Mouse (Mus musculus) liver, postnatal 0 days (tissue): ENCODE data around the gene Sf1. TPM values are rescaled to one million over a fixed set of nuclear protein-coding genes. Genes with fewer than 3 reads are reported as not detected.

ENCODE experiments used
- ATAC-seq: fragments of 200-750 bp; cut with Nextera tagmentation; 2 replicates; pipeline ENCODE4 v1.8.0; 2017; ENCODE audit warnings: mild to moderate bottlenecking, moderate library complexity
- DNase-seq: peaks from one replicate; pipeline ENCODE4 v3.0.0-alpha.2; 2016
- H3K27ac ChIP-seq: fragments of 300-500 bp; sonication (generic); 2 replicates; pipeline ENCODE4 v1.5.1; 2014; ENCODE audit warnings: antibody characterized with exemption, moderate library complexity, mild to moderate bottlenecking, low read depth
- H3K27me3 ChIP-seq: fragments of 300-500 bp; sonication (generic); 2 replicates; pipeline ENCODE4 v1.6.1; 2014; ENCODE audit warnings: low read length, control low read depth, mixed read lengths; ENCODE audit not compliant: insufficient read depth
- H3K36me3 ChIP-seq: fragments of 300-500 bp; sonication (generic); replicated peaks from 2 replicates; pipeline ENCODE4 v1.6.1; 2014; ENCODE audit warnings: mild to moderate bottlenecking, control low read depth, low read length, moderate library complexity, mixed read lengths; ENCODE audit not compliant: insufficient read depth
- H3K4me1 ChIP-seq: fragments of 300-500 bp; sonication (generic); 2 replicates; pipeline ENCODE4 v1.6.1; 2014; ENCODE audit warnings: antibody characterized with exemption, mild to moderate bottlenecking, control low read depth; ENCODE audit not compliant: insufficient read depth
- H3K4me2 ChIP-seq: fragments of 300-500 bp; sonication (generic); 2 replicates; pipeline ENCODE4 v1.6.1; 2014; ENCODE audit warnings: low read depth, mild to moderate bottlenecking, low read length, moderate library complexity, mixed read lengths
- H3K4me3 ChIP-seq: fragments of 300-500 bp; sonication (generic); 2 replicates; pipeline ENCODE4 v1.5.1; 2014; ENCODE audit warnings: low read depth, low read length
- H3K9ac ChIP-seq: fragments of 300-500 bp; sonication (generic); replicated peaks from 2 replicates; pipeline ENCODE4 v1.6.1; 2014; ENCODE audit warnings: mild to moderate bottlenecking, moderate library complexity
- H3K9me3 ChIP-seq: fragments of 300-500 bp; sonication (generic); 2 replicates; pipeline ENCODE4 v1.6.1; 2016; ENCODE audit warnings: mild to moderate bottlenecking, control low read depth, low read length, mixed read lengths
- CTCF ChIP-seq: sonication (generic); IDR thresholded peaks from 2 replicates; pipeline ENCODE4 v1.5.1; 2016; ENCODE audit warnings: antibody characterized with exemption, low read depth
- EP300 ChIP-seq: IDR thresholded peaks from 2 replicates; pipeline ENCODE4 v1.6.1; 2016; ENCODE audit warnings: antibody characterized with exemption, low read depth, mild to moderate bottlenecking
- WGBS: fragments of 180-500 bp; shearing (Covaris S2); extraction: QIAGEN DNeasy Blood & Tissue Kit; methylation state at CpG from one replicate; pipeline ENCODE4 v1.1.7; 2014; ENCODE audit not compliant: insufficient replicate concordance; 5-methylcytosine and 5-hydroxymethylcytosine counted together
- polyA plus RNA-seq: library from polyadenylated mRNA; unstranded; fragments of >200 nt; fragmentation: Nextera tagmentation; extraction: Ambion mirVana; gene quantifications from 2 replicates; pipeline ENCODE4 v1.2.1, GENCODE M21; 2015

The Sf1 gene
- polyA plus RNA-seq, 1 experiment from 2014 or later: 35.7 TPM

DNA sequence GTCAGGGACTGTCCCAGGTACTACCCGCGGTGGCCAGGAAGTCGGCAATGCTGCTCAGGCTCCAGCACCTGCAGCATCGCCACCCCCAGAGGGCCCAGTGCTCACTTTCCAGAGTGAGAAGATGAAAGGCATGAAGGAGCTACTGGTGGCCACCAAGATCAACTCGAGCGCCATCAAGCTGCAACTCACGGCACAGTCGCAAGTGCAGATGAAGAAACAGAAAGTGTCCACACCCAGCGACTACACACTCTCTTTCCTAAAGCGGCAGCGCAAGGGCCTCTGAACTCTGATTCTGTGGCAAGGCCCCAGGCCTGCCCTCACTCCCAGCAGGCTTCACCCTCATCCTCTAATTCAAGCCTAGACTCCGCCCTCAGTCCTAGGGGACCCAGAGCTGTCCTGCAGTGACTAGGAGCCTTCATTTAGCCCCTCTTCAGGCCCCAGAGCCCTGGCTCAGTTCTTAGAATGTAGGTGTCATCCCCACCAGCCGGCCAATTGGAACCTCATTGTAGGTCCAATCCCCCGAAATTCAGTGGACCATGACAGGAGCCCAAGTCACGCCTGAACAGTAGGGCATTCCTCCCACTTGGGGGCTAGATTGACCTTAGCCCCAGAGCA is 23.5 kb upstream of the Sf1 start:
- peak; percentile 68 for TF ChIP-seq CTCF
- TF ChIP-seq EP300: no peak
- H3K27ac ChIP-seq: peak overlapping the region; percentile 94
- 38% methylated on average over 15 of the region's 15 CpGs for WGBS
- H3K4me1 ChIP-seq: peaks cover 47% of the 10 kb centered on the region
- H3K4me3 ChIP-seq: peak overlapping the region; percentile 76
- H3K9me3 ChIP-seq: no peaks in the 10 kb centered on the region
- H3K9ac ChIP-seq: peak overlapping the region; percentile 56
- peak; percentile 75 for DNase-seq
- peaks cover 37% of the 10 kb centered on the region for H3K36me3 ChIP-seq
- no peaks in the 10 kb centered on the region for H3K27me3 ChIP-seq
- peak; percentile 7; the same call in 1 of the 2 replicates for ATAC-seq
- peak overlapping the region; percentile 94 for H3K4me2 ChIP-seq

DNA sequence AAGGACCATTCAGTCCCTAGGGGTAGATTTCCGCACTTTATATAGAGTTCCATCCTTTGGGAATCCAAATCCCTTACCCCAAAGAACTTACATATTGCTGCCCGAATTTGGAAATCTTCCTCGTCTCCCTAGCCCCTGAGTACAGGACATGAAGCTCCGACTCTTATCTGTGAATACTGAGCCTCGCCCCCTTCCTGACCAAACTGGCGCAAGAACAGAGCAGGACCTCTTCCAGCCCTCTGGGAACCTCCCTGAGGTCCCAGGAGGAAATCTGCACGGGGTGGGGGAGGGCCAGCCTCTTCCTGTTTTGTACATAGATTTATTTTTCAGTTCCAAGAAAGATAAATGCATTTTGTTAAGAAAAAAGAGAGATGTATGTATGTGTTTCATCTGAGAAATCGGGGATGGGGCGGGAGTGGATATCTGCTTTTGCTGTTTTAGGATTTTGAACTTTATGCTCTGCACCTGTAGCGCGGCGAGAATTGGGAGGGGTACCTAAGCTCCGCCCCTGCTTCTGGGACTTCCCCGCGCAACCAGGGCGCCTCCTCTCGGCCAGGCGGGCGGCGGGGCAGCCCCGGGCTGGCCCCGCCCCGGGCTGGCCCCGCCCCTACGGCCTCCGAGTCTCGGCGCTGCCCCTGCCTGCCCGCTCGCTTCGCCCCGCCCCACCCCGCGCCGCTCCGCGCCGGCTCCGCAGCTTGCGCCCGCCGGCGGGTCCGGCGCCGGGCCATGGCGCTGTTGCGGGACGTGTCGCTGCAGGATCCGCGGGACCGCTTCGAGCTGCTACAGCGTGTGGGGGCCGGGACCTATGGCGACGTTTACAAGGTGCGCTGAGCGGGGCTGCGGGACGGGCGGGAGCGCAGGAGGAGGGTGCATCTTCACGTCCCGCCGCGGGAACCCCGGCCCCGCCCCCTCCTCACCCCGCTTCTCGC is 22.7 kb upstream of the Sf1 start, which contains the start of gene Map4k2:
Gene Map4k2 (plus strand): TSS at position 612 of the 929 bp plus-strand sequence.
- H3K9me3 ChIP-seq: no peaks in the 10 kb centered on the region
- DNase-seq (peak; percentile 94), ATAC-seq (peak; percentile 92)
- peak within 1 kb of the TSS; percentile 94 for H3K27ac ChIP-seq
- H3K9ac ChIP-seq: peak within 1 kb of the TSS; percentile 75
- H3K4me3 ChIP-seq: peak within 1 kb of the TSS; percentile 76
- peak within 1 kb of the TSS; percentile 94 for H3K4me2 ChIP-seq
- WGBS: 2% methylated on average over 50 of the region's 72 CpGs
- H3K36me3 ChIP-seq: peaks cover 43% of the 10 kb centered on the region
- H3K27me3 ChIP-seq: no peaks in the 10 kb centered on the region
- peak; percentile 50; the same call in 1 of the 2 replicates for TF ChIP-seq CTCF
- TF ChIP-seq EP300: peak; percentile 38; the same call in 1 of the 2 replicates
- H3K4me1 ChIP-seq: peaks cover 42% of the 10 kb centered on the region

DNA sequence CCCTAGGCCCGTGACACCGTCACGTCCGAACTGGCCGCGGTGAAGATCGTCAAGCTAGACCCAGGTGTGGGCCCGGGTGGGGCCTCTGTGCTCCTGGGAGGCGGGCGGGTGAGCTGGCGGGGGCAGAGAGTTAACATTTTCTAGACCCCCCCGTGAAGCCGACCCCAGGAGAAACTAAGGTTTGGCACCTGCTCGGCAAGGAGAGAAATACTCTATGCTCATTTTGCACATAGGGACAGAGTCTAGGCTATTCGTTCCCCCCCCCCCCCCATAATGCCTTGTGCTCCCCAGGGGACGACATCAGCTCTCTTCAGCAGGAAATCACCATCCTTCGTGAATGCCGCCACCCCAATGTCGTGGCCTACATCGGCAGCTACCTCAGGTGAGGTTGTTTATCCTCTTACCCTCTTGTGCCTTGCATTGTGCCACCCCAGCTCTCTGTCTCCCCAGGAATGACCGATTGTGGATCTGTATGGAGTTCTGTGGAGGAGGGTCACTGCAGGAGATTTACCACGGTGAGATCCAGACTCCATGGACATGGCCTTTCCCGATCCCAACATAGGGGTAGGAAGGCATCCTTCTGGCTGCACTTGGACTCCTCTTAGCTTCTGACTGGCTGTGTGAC is 21.9 kb upstream of the Sf1 start:
- WGBS: 5% methylated on average over 22 of the region's 23 CpGs
- peak overlapping the region; percentile 76 for H3K4me3 ChIP-seq
- H3K4me1 ChIP-seq: peaks cover 37% of the 10 kb centered on the region
- peak overlapping the region; percentile 75 for H3K9ac ChIP-seq
- peaks cover 49% of the 10 kb centered on the region for H3K36me3 ChIP-seq
- peak overlapping the region; percentile 94 for H3K27ac ChIP-seq
- H3K27me3 ChIP-seq: no peaks in the 10 kb centered on the region
- no peaks in the 10 kb centered on the region for H3K9me3 ChIP-seq
- H3K4me2 ChIP-seq: peak overlapping the region; percentile 94
- DNase-seq (no peak), ATAC-seq (peak; percentile 1; the same call in 1 of the 2 replicates)
- TF ChIP-seq EP300: no peak
- no peak for TF ChIP-seq CTCF

DNA sequence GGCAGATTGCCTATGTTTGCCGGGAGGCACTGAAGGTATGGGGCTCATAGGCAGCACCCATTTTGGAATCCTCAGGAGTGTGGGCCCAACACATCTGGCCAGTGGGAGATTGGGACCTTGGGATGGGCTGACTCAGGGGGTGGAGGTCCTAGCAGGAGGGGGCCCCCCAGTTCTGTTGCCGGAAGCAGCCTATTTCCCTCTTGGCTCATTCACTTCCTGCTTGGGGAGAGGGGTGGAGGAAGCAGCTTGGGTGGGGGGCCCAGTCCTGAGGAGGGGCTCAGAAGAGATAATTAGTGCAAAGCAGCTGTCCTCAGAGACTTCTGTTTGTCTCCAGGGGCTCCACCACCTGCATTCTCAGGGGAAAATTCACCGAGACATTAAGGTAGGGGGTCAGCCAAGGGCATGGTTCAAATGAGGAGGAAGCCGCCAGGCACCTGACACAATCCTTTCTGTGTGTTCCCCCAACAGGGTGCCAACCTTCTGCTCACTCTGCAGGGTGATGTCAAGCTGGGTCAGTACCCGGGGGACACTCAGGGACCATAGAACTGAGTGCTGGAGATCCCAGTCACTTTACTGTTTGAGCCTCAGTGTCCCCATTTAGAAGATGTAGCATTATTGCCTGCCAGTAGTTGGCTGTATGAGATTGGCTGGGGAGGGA is 21.1 kb upstream of the Sf1 start:
- Histone ChIP-seq H3K27ac (no peak overlapping the region), H3K4me2 (peak overlapping the region; percentile 94), H3K4me1 (peaks cover 33% of the 10 kb centered on the region), H3K9me3 (no peaks in the 10 kb centered on the region), H3K4me3 (peak overlapping the region; percentile 76), H3K27me3 (no peaks in the 10 kb centered on the region), H3K9ac (0 out of 2 replicates have a peak overlapping the region, but pooled peaks have one; percentile 11), H3K36me3 (peaks cover 46% of the 10 kb centered on the region)
- DNase-seq (no peak), ATAC-seq (no peak)
- 37% methylated on average over 5 of the region's 5 CpGs for WGBS
- TF ChIP-seq EP300: no peak
- TF ChIP-seq CTCF: no peak

DNA sequence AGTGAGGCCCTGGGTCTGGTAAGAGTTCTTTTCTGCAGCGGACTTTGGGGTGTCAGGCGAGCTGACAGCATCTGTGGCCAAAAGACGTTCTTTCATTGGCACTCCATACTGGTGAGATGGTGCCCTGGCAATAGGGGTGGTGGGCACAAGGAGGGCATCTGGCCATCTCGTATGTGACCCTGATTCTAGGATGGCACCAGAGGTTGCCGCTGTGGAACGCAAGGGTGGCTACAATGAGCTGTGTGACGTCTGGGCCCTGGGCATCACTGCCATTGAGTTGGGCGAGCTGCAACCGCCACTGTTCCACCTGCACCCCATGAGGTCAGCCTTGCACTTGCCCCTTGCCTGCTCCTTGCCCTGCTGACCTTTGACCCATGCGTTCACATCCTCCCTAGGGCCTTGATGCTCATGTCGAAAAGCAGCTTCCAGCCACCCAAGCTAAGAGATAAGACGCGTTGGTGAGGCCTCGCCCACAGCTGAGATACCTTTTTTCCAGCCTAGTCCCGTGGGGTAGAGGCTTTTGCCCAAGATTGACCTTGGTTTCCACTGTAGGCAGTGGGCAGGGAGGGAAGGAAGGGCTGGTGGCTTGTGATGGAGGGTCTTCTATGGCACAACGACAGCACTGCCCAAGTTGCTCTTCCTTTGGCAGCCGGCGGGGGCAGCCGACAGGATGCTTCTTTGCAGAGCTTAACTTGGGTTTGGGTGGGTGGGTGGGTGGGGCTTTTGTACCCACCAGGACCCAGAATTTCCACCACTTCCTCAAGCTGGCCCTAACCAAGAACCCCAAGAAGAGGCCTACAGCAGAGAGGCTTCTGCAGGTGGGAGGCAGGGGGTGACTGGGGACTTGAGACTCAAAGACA is 20.2 kb upstream of the Sf1 start:
- no peak overlapping the region for H3K9ac ChIP-seq
- TF ChIP-seq CTCF (peak; percentile 24; the same call in 1 of the 2 replicates), EP300 (no peak)
- peaks cover 33% of the 10 kb centered on the region for H3K4me1 ChIP-seq
- no peak for DNase-seq
- H3K27me3 ChIP-seq: no peaks in the 10 kb centered on the region
- peaks cover 37% of the 10 kb centered on the region for H3K36me3 ChIP-seq
- no peak overlapping the region for H3K27ac ChIP-seq
- no peaks in the 10 kb centered on the region for H3K9me3 ChIP-seq
- no peak overlapping the region for H3K4me3 ChIP-seq
- ATAC-seq: no peak
- H3K4me2 ChIP-seq: peak overlapping the region; percentile 94
- 64% methylated on average over 19 of the region's 19 CpGs for WGBS
